Mouse (Mus musculus) midbrain, embryonic 11.5 days (tissue): ENCODE data around the gene Fbxl8. TPM values are rescaled to one million over a fixed set of nuclear protein-coding genes. Genes with fewer than 3 reads are reported as not detected.
A peak's percentile ranks its signal among the peaks of the same experiment; 100 is the strongest.
"Not testable (repeated sequence)": the region's sequence is repeated elsewhere in the genome, so short reads cannot be mapped to it uniquely, and the experiment has no call there.

Experiments used
- ATAC-seq: fragments of 200-750 bp; cut with Nextera tagmentation; 2 replicates; pipeline ENCODE4 v1.8.0; 2017; ENCODE audit warnings: moderate TSS enrichment, moderate library complexity; ENCODE audit not compliant: low FRiP score
- DNase-seq: peaks from one replicate; pipeline ENCODE4 v3.0.0; 2015; ENCODE audit warnings: low spot score; ENCODE audit errors: missing footprints
- H3K27ac ChIP-seq: fragments of 300-500 bp; sonication (generic); 2 replicates; pipeline ENCODE4 v1.5.1; 2014; ENCODE audit warnings: low read depth, low read length
- H3K27me3 ChIP-seq: fragments of 300-500 bp; sonication (generic); 2 replicates; pipeline ENCODE4 v1.6.1; 2014; ENCODE audit warnings: mild to moderate bottlenecking, low read length, moderate library complexity, mixed read lengths; ENCODE audit not compliant: control insufficient read depth, insufficient read depth
- H3K36me3 ChIP-seq: fragments of 300-500 bp; sonication (generic); 2 replicates; pipeline ENCODE4 v1.6.1; 2014; ENCODE audit warnings: mild to moderate bottlenecking, low read length, moderate library complexity, mixed read lengths; ENCODE audit not compliant: control insufficient read depth, insufficient read depth
- H3K4me1 ChIP-seq: fragments of 300-500 bp; sonication (generic); 2 replicates; pipeline ENCODE4 v1.6.1; 2014; ENCODE audit warnings: low read length; ENCODE audit not compliant: control insufficient read depth, insufficient read depth
- H3K4me2 ChIP-seq: fragments of 300-500 bp; sonication (generic); 2 replicates; pipeline ENCODE4 v1.6.1; 2014; ENCODE audit warnings: mild to moderate bottlenecking, moderate library complexity
- H3K4me3 ChIP-seq: fragments of 300-500 bp; sonication (generic); 2 replicates; pipeline ENCODE4 v1.5.1; 2014; ENCODE audit warnings: low read depth, low read length
- H3K9ac ChIP-seq: fragments of 300-500 bp; sonication (generic); 2 replicates; pipeline ENCODE4 v1.6.1; 2014; ENCODE audit warnings: low read length
- H3K9me3 ChIP-seq: fragments of 300-500 bp; sonication (generic); 2 replicates; pipeline ENCODE4 v1.6.1; 2016; ENCODE audit warnings: low read length; ENCODE audit not compliant: control insufficient read depth
- WGBS: fragments of 180-500 bp; shearing (Covaris S2); extraction: QIAGEN DNeasy Blood & Tissue Kit; methylation state at CpG from one replicate; pipeline ENCODE4 v1.1.7; 2014; 5-methylcytosine and 5-hydroxymethylcytosine counted together
- polyA plus RNA-seq: library from polyadenylated mRNA; unstranded; fragments of >200 nt; fragmentation: Nextera tagmentation; extraction: Ambion mirVana; gene quantifications from 2 replicates; pipeline ENCODE4 v1.2.1, GENCODE M21; 2014

Gene Fbxl8
- polyA plus RNA-seq, 1 experiment from 2014 or later, result 1.5 TPM

GRCm38 (mm10) chr8:105288958-105289732 is 24.7 kb downstream of the Fbxl8 start:
- Histone ChIP-seq H3K4me1 (peaks cover 22% of the 10 kb centered on the region), H3K9me3 (no peaks in the 10 kb centered on the region), H3K27me3 (peaks cover 15% of the 10 kb centered on the region), H3K27ac (peak overlapping the region; percentile 71; the same call in 1 of the 2 replicates), H3K4me2 (peak overlapping the region; percentile 74), H3K36me3 (no peaks in the 10 kb centered on the region), H3K4me3 (peak overlapping the region; percentile 40), H3K9ac (peak overlapping the region; percentile 77)
- WGBS, result 0% methylated on average over 53 of the region's 53 CpGs
- ATAC-seq, result peak; percentile 95
- DNase-seq, result peak; percentile 99

DNA sequence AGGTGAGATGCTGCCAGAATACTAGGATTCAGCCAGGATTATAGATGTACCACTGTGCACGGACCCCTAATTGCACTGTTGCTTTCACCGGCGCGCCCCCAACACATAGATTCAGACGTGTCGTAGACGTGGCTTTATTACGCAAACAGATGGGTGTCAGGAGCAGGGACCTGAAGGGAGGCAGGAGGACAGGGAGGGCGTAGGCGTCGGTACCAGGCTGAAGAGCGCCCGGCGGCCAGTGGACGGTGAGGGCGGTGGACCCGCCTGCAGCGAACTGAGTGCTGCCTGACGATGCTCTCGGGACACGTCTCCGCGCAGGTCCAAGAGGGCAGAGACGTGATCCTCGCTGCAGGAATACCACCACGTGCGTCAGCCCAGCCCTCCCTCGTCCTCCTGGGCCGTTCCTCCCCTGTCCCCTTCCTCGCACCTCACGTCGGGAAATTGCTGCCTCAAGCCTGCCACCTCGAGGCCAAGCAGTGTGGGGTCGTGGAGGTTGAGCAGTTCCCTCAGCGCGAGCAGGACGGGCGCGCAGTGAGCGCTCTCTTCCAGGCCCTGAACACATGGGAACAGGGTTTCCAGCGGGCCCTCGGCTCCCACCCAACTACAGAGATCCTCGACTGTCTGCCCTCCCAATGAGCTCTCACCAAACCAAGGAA is 25.5 kb downstream of the Fbxl8 start, which contains the start of gene 4931428F04Rik:
4931428F04Rik (minus strand) TSS at position 60 of the 656 bp plus-strand sequence.
- peak within 1 kb of the TSS; percentile 74 for H3K4me2 ChIP-seq
- H3K27me3 ChIP-seq, result peaks cover 15% of the 10 kb centered on the region
- ATAC-seq (peak; percentile 34), DNase-seq (peak; percentile 94)
- H3K36me3 ChIP-seq, result no peaks in the 10 kb centered on the region
- H3K4me3 ChIP-seq, result peak within 1 kb of the TSS; percentile 40
- H3K4me1 ChIP-seq, result peaks cover 22% of the 10 kb centered on the region
- peak within 1 kb of the TSS; percentile 71; the same call in 1 of the 2 replicates for H3K27ac ChIP-seq
- WGBS, result 1% methylated on average over 43 of the region's 43 CpGs
- H3K9ac ChIP-seq, result peak within 1 kb of the TSS; percentile 77
- H3K9me3 ChIP-seq, result no peaks in the 10 kb centered on the region

GRCm38 (mm10) chr8:105290554-105291314 is 26.3 kb downstream of the Fbxl8 start:
- ATAC-seq, result no peak

DNA sequence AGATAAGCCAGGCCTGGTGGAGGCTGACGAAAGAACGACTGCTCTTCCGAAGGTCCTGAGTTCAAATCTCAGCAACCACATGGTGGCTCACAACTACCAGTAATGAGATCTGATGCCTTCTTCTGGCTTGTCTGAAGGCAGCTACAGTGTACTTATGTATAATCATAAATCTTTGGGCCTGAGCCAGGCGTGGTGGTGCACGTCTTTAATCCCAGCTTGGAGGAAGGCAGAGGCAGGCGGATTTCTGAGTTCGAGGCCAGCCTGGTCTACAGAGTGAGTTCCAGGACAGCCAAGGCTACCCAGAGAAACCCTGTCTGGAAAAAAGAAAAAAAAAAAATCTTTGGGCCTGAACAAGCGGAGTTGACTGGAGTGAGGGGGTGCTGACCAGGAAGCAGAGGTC is 26.9 kb downstream of the Fbxl8 start:
- DNase-seq, H3K4me3 ChIP-seq, H3K27ac ChIP-seq, H3K9ac ChIP-seq, H3K9me3 ChIP-seq, ATAC-seq, H3K4me2 ChIP-seq, H3K36me3 ChIP-seq: not testable (repeated sequence)
- Histone ChIP-seq H3K4me1 (peaks cover 20% of the 10 kb centered on the region), H3K27me3 (peaks cover 15% of the 10 kb centered on the region)
- WGBS, result 85% methylated on average over 8 of the region's 8 CpGs

More at GRCm38 (mm10) chr8:105290554-105291314, 26.3 kb downstream of the Fbxl8 start:
- DNase-seq, result peak; percentile 99
- H3K36me3 ChIP-seq, result no peaks in the 10 kb centered on the region
- H3K27ac ChIP-seq, result no peak overlapping the region
- H3K9me3 ChIP-seq, result no peaks in the 10 kb centered on the region
- peak overlapping the region; percentile 74 for H3K4me2 ChIP-seq
- peaks cover 22% of the 10 kb centered on the region for H3K4me1 ChIP-seq
- peak overlapping the region; percentile 24; the same call in 1 of the 2 replicates for H3K9ac ChIP-seq
- 6% methylated on average over 31 of the region's 31 CpGs for WGBS
- peaks cover 15% of the 10 kb centered on the region for H3K27me3 ChIP-seq
- H3K4me3 ChIP-seq, result peak overlapping the region; percentile 40

DNA sequence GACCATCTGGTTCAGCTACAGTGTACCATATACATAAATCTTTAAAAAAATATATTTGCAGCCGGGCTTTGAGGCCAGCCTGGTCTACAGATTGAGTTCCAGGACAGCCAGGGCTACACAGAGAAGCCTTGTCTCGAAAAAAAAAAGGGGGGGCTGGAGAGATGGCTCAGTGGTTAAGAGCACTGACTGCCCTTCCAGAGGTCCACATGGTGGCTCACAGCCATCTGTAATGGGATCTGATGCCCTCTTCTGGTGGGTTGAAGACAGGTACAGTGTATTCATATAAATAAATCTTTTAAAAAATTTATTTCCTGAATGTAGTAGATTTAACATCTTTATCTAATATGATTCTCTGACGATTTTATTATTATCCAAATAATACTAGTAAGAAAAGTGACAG is 27.4 kb downstream of the Fbxl8 start:
- not testable (repeated sequence) for DNase-seq, H3K9me3 ChIP-seq
- WGBS, result 75% methylated on average over 3 of the region's 3 CpGs

DNA sequence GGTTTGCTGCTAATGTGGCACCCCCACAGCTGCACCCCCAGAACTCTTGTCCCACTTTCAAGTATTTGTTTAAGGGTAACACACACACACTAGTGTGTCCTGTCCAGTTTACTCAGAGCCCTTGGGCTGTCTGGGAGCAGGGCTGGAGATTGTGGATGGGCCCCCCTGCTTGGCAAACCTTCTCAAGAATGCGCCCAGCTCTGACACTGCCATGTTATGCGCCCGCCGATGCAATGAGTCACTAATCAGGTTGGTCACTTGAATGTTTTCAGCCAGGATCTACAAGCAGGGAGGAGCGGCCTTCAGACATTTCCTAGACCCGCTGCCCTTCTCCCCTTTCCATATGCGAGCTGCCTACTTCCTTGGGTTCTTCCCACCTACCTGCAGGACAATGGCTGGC is 28.0 kb downstream of the Fbxl8 start:
- no peaks in the 10 kb centered on the region for H3K9me3 ChIP-seq
- no peak overlapping the region for H3K4me3 ChIP-seq
- peaks cover 16% of the 10 kb centered on the region for H3K4me1 ChIP-seq
- no peak overlapping the region for H3K9ac ChIP-seq
- 77% methylated on average over 7 of the region's 7 CpGs for WGBS
- no peak overlapping the region for H3K27ac ChIP-seq
- peaks cover 15% of the 10 kb centered on the region for H3K27me3 ChIP-seq
- H3K4me2 ChIP-seq, result no peak overlapping the region
- no peak for ATAC-seq
- DNase-seq, result no peak
- H3K36me3 ChIP-seq, result no peaks in the 10 kb centered on the region

More for the DNA sequence above, 27.4 kb downstream of the Fbxl8 start:
- ATAC-seq, H3K4me2 ChIP-seq, H3K4me3 ChIP-seq, H3K27ac ChIP-seq, H3K36me3 ChIP-seq, H3K9ac ChIP-seq: not testable (repeated sequence)
- peaks cover 15% of the 10 kb centered on the region for H3K27me3 ChIP-seq
- H3K4me1 ChIP-seq, result peaks cover 16% of the 10 kb centered on the region

DNA sequence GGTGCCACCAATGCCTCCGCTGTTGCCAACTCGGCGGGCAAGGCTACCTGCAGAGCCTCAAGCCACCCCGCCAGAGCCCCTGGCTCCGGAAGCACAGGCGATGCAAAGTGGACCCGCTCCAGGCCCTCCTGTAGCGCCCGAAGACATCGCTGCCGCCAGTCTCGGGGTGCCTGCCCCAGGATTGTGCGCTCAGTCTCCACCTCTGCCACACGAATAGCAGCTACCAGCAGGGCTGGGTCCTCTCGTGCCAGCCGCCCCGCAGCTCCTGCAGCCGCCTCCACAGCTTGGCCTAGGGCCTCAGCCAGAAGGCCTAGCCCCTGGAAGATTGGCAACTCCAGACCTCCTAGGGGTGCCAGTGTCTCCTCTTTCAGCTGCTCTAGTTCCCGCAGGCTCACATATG is 29.0 kb downstream of the Fbxl8 start:
- Histone ChIP-seq H3K27ac (no peak overlapping the region), H3K27me3 (peaks cover 15% of the 10 kb centered on the region), H3K4me3 (no peak overlapping the region), H3K9ac (no peak overlapping the region), H3K9me3 (no peaks in the 10 kb centered on the region), H3K4me2 (no peak overlapping the region), H3K36me3 (no peaks in the 10 kb centered on the region), H3K4me1 (peaks cover 14% of the 10 kb centered on the region)
- ATAC-seq (no peak), DNase-seq (no peak)
- 71% methylated on average over 19 of the region's 19 CpGs for WGBS

DNA sequence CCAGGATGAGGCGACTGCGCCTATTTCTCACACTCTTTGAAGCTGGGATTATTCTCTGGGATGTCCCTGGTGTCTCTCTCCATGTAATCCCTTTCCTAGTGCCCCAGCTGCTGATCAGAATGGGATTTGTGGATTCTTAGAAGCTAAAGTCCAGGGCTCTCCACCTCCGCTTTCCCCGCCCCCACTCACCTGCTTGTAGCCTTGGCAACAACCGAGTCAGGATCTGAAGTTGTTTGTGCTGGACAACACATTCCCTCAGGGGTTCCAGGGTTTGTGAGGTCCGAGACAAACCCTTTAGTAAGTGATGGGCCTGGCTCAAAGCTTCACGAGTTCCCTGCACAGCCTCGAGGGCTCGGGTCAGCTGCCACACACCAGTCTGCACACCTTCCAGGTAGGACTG is 30.3 kb downstream of the Fbxl8 start:
- Histone ChIP-seq H3K36me3 (peaks cover 4% of the 10 kb centered on the region; the same call in 1 of the 2 replicates), H3K27ac (no peak overlapping the region), H3K4me3 (no peak overlapping the region), H3K4me1 (peaks cover 19% of the 10 kb centered on the region), H3K9me3 (no peaks in the 10 kb centered on the region), H3K9ac (no peak overlapping the region), H3K4me2 (no peak overlapping the region), H3K27me3 (peaks cover 13% of the 10 kb centered on the region)
- DNase-seq, result no peak
- ATAC-seq, result no peak
- 60% methylated on average over 9 of the region's 9 CpGs for WGBS
